ENCODE assay signal across 17 mouse cellular contexts in genomic region chr14:22921152-22921551, GRCm38 (mm10).
"Had no signal": no experiment of that assay in that cellular context is flagged by ENCODE, and none has a peak within 500 bp of the region (broad histone marks: within the 10 kb centered on the region; RNA-seq: fewer than 3 reads in every experiment).

No protein-coding gene starts in this region.

- H3K9ac ChIP-seq: lung, embryonic 14.5 days; midbrain, embryonic 12.5 days; neural tube, embryonic 13.5 days; neural tube, embryonic 15.5 days; stomach, embryonic 15.5 days had no signal

- H3K27me3 ChIP-seq: midbrain, embryonic 12.5 days; neural tube, embryonic 15.5 days; stomach, embryonic 15.5 days had no signal

- H3K4me3 ChIP-seq: midbrain, embryonic 12.5 days; myocyte; neural tube, embryonic 13.5 days; neural tube, embryonic 15.5 days; stomach, embryonic 15.5 days had no signal

- H3K4me1 ChIP-seq: midbrain, embryonic 12.5 days; neural tube, embryonic 13.5 days; neural tube, embryonic 15.5 days had no signal

- DNase-seq: lung, adult 18-20 months; lung, embryonic 14.5 days; lung, postnatal 10 days; lung, postnatal 4 days; midbrain, embryonic 14.5 days; retina, postnatal 1 day; right cerebral cortex, adult 18-20 months; thymus, adult 2 months; thymus, postnatal 25 days; thymus, postnatal 4 days had no signal

- H3K36me3 ChIP-seq: midbrain, embryonic 12.5 days; neural tube, embryonic 13.5 days; neural tube, embryonic 15.5 days; stomach, embryonic 15.5 days had no signal

- H3K27ac ChIP-seq: midbrain, embryonic 12.5 days; neural tube, embryonic 13.5 days; neural tube, embryonic 15.5 days; stomach, embryonic 15.5 days; stomach, postnatal 0 days had no signal

- H3K4me2 ChIP-seq: lung, embryonic 14.5 days; midbrain, embryonic 12.5 days; neural tube, embryonic 13.5 days; neural tube, embryonic 15.5 days; stomach, embryonic 15.5 days had no signal

- H3K9me3 ChIP-seq: midbrain, embryonic 12.5 days; neural tube, embryonic 13.5 days; neural tube, embryonic 15.5 days; stomach, embryonic 15.5 days had no signal

- ATAC-seq: midbrain, embryonic 16.5 days had no signal
